Mouse (Mus musculus) liver, postnatal 0 days (tissue): ENCODE measurements around the gene Nup98.

Experiments used
- CTCF ChIP-seq: sonication (generic); IDR thresholded peaks from 2 replicates; pipeline ENCODE4 v1.5.1; 2016; ENCODE audit warnings: antibody characterized with exemption, low read depth
- EP300 ChIP-seq: IDR thresholded peaks from 2 replicates; pipeline ENCODE4 v1.6.1; 2016; ENCODE audit warnings: antibody characterized with exemption, low read depth, mild to moderate bottlenecking

DNA sequence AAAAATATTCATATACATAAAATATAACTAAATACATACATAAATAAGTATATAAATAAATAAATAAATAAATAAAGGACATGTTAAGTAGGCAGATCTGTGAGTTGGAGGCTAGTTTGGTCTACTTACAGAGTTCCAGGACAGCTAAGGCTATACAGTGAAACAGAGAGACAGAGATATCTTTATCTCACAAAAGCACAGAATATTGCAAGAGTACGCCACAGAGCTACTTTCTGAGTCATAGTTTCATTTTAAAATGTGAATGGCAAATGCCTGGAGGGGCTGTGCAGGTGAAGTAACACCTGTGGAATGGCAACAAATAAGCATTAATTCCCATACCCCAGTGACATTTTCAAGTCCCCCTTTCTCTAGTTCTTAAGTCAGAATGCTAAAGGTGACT lies 43.7 kb upstream of the Nup98 start:
- TF ChIP-seq CTCF (no peak), EP300 (no peak)
